Mouse (Mus musculus): ENCODE measurements around the gene Vmn1r69. TPM values are rescaled to one million over a fixed set of nuclear protein-coding genes. Genes with fewer than 3 reads are reported as not detected.

Gene Vmn1r69
- not detected for polyA plus RNA-seq (2015; fragmentation: Illumina TruSeq; extraction: RNeasy Lipid Tissue Mini Kit (QIAGEN cat#74804); ENCODE audit: low read depth, low replicate concordance)

DNA sequence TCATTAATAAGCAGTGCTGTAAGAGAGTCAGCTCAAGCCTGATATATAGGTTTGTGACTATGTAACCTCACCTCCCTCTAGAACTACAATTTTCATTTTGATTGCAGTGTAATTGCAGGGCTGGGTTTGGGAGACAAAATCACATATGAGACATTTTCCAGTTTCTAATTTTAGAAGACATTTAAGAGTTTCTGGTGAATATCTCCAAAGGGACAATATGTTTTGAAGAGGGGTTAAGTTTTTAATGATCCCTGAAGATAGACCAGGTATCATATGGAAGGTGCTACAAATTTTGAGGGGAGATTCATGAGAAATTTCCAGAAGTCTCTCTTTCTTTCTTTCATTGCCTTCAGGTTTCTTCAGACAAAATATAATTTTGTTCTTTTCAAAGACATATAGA is at the start of gene Vmn1r69:
Gene Vmn1r69, minus strand, starts transcription at position 101 of the 400 bp plus-strand sequence.

DNA sequence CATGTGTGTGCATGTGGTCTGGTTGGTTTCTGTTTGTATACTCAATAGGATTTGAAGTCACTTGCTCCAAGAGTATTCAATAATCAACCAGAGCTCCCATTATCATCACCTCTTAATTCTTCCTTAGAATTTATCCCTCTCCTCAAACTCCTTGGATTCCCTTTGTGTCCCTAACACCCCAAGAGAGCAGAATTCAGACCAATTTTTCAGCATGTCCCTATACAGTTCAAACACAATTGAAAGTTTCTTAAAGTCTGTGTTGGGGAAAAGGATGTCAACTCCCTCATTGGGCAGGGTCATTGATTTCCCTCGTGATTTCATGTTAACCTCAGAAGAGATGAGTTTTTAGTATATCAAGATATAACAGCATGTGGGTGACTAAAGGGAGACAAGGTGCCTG is 17.8 kb upstream of the Vmn1r69 start, which contains the start of gene Vmn1r70:
Gene Vmn1r70, plus strand, starts transcription at position 301 of the 400 bp plus-strand sequence.

DNA sequence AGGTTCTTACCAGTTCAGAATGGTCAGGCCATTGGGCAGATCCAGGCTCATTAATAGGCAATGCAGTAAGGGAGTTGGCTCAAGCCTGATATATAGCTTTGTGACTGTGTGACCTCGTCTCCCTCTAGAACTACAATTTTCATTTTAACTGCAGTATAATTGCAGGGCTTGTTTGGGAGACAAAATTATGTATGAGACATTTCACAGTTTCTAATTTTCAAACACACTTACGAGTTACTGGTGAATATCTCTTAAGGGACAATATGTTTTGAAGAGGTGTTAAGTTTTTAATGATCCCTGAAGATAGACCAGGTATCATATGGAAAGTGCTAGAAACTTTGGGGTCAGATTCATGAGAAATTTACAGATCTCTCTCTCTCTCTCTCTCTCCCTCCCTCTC is 55.1 kb downstream of the Vmn1r69 start, which contains the start of gene Vmn1r68:
Gene Vmn1r68, minus strand, starts transcription at position 101 of the 400 bp plus-strand sequence.

Other genes with a start within 250 kb of the Vmn1r69 start
- not detected for gene Vmn1r67, start 170.3 kb downstream of the Vmn1r69 start, polyA plus RNA-seq (2015; fragmentation: Illumina TruSeq; extraction: RNeasy Lipid Tissue Mini Kit (QIAGEN cat#74804); ENCODE audit: low read depth, low replicate concordance)
- 11.2 TPM for gene Zik1, start 118.3 kb downstream of the Vmn1r69 start, polyA plus RNA-seq (2015; fragmentation: Illumina TruSeq; extraction: RNeasy Lipid Tissue Mini Kit (QIAGEN cat#74804); ENCODE audit: low read depth, low replicate concordance)
- gene Vmn1r68, start 55.2 kb downstream of the Vmn1r69 start, polyA plus RNA-seq (2015; fragmentation: Illumina TruSeq; extraction: RNeasy Lipid Tissue Mini Kit (QIAGEN cat#74804); ENCODE audit: low read depth, low replicate concordance): not detected
- not detected for gene Vmn1r70, start 17.9 kb upstream of the Vmn1r69 start, polyA plus RNA-seq (2015; fragmentation: Illumina TruSeq; extraction: RNeasy Lipid Tissue Mini Kit (QIAGEN cat#74804); ENCODE audit: low read depth, low replicate concordance)
- gene Nlrp4b, start 74.1 kb upstream of the Vmn1r69 start, polyA plus RNA-seq (2015; fragmentation: Illumina TruSeq; extraction: RNeasy Lipid Tissue Mini Kit (QIAGEN cat#74804); ENCODE audit: low read depth, low replicate concordance): not detected
- not detected for gene Vmn1r71, start 140.7 kb upstream of the Vmn1r69 start, polyA plus RNA-seq (2015; fragmentation: Illumina TruSeq; extraction: RNeasy Lipid Tissue Mini Kit (QIAGEN cat#74804); ENCODE audit: low read depth, low replicate concordance)

All from brain, adult 10 weeks (tissue).